22 mouse cellular contexts compared by ENCODE assay signal in genomic region chr13:25272189-25272588, GRCm38 (mm10). TPM values are rescaled to one million over a fixed set of nuclear protein-coding genes. Genes with fewer than 3 reads are reported as not detected.
"Had no signal": no experiment of that assay in that cellular context is flagged by ENCODE, and none has a peak within 500 bp of the region (broad histone marks: within the 10 kb centered on the region; RNA-seq: fewer than 3 reads in every experiment).

No protein-coding gene starts in this region.

- DNase-seq: cerebellum, adult 8-10 months; cerebellum, adult 9-10 months; cerebellum, adult 9-11 months; cerebellum, postnatal 10 days; cerebellum, postnatal 14 days; cerebellum, postnatal 25 days; cerebellum, postnatal 36 days; embryo, embryonic 11 days; forebrain, postnatal 0 days; gastrocnemius, adult 2 months; gastrocnemius, postnatal 10 days; gastrocnemius, postnatal 14 days; gastrocnemius, postnatal 25 days; gastrocnemius, postnatal 36 days; heart, adult 2 months had no signal

- ATAC-seq: forebrain, embryonic 13.5 days; forebrain, embryonic 14.5 days; forebrain, embryonic 15.5 days; forebrain, embryonic 16.5 days; forebrain, postnatal 0 days had no signal

RNA-seq across cellular contexts. Expression of gene Nrsn1, which starts 1.9 kb away (rescaled TPM):
- total RNA-seq: common myeloid progenitor, adult 5-6 weeks; gastrocnemius, adult 18-20 months; gastrocnemius, adult 2 months; gastrocnemius, postnatal 14 days; gastrocnemius, postnatal 25 days; gastrocnemius, postnatal 36 days; granulocyte monocyte progenitor cell, adult 5-6 weeks had no signal
